Mouse (Mus musculus) monocyte, adult 5-6 weeks (primary cell): Measurements from ENCODE around the gene Lsamp. TPM values are rescaled to one million over a fixed set of nuclear protein-coding genes. Genes with fewer than 3 reads are reported as not detected.

Experiments used
- ATAC-seq: fragments of 153-309, 156-312 bp; replicated peaks from 2 replicates; pipeline ENCODE4 v1.8.0; 2017; ENCODE audit warnings: mild to moderate bottlenecking; ENCODE audit not compliant: low TSS enrichment, insufficient number of reproducible peaks, severe bottlenecking, poor library complexity, low FRiP score
- total RNA-seq: library from RNA; stranded (forward); fragments of 200-1000, 200-491, 200-594 nt; gene quantifications from 3 replicates; pipeline ENCODE4 v1.2.3, GENCODE M21; 2017

Lsamp gene
- total RNA-seq, 1 experiment from 2014 or later, result not detected

DNA sequence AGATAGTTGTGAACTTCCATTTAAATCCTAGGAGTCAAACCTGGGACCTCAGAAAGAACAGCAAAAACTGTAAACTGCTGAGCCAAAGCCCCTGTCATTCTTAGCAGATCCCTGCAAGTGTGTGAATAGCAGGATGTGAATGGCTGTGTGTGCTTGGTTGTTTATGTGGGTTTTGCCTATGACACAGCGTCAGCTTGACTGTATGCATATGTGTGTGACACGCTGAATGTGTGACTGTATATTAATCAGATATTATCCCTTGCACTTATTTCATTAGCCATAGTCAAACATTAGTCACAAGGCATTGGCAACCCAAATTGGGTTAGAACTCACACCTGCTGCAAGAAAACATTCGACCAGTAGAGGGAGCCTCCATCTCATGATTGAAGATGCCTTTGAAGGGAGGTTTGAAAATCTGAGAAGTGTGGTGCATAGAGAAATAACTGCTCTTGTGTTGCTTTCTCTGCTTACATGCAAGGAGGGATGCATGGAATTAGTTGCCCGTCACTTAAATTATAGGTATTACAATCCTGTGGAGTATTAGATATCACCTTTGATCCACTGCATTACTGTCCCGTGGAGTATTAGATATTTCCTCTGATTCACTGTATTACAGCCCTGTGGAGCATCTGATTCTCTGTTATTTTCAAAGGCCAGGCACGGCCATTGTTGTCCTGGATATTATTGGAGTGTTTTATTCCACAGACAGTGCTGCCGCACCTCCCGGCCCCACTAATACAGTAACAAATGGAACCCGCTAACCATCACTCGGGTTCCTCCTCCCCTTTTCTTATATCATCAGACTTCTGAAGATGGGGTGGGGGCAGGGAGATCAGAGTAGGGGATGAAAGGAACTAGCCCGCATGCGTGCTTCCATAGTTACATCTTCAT is 1274.2 kb downstream of the Lsamp start:
- no peak for ATAC-seq

DNA sequence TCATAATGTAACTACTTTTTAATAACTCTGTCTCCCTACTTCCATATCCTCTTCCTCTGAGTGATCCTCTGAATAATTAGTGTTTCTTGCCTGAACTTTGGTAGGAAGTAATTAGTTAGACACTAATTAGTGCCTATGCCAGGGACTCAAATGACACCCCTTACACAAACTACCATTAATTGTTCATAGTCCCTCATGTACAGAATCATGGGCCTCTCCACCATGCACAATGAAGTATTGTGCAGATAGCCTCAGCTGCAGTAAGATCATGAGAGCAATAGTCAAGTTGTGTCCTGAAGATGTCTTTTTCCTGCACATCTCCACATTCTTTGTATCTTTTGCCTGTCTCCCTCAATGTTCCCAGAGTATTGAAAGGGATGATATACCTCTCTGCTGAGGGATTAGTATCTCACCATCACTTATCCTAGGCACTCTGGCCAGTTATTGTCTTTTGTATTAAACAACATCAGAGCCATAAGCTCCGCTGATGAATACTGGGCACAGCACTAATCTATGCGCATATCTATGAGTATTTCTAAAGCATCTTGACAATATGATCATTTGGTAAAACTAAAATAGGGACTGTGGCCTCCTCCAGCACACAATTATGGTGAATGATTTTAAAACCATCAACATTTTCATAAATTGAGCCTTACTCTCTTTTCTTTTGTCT is 1292.0 kb downstream of the Lsamp start:
- ATAC-seq, result no peak

DNA sequence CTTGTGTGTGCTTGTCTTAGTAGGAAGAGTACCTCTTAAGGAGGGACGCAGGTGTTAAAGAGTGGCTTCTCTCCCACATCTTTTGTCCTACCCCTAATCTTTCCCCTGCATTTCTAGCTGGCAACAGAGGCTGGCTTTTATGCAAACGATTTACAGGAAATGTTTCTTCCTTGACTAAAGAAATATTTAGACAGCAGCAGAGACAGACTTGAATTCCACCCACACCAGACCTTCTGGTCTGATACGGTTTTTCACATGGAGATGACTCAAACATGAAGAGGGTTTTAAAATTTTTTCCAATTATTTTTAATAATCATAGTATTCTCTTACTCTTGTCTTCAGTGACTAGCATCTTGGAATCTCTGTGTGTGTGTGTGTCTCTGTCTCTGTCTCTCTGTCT is 1333.8 kb downstream of the Lsamp start:
- ATAC-seq, result no peak

DNA sequence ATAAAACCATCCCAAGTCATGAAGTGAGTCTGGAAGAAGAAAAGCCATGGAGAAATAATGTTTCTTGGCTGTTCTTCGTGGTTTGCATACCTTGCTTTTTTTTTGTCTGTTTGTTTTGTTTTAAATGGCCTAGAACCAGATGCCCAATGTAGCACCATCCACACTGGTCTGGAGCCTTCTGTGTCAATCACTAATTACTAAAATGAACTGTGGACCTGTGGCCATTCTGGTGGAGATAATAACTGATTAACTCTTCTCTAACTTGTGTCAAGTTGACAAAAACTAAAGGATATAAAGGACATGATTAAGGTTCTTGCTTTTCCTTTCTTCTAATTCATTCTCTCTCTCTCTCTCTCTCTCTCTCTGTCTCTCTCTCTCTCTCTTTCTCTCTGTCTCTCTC is 1359.3 kb downstream of the Lsamp start:
- no peak for ATAC-seq

DNA sequence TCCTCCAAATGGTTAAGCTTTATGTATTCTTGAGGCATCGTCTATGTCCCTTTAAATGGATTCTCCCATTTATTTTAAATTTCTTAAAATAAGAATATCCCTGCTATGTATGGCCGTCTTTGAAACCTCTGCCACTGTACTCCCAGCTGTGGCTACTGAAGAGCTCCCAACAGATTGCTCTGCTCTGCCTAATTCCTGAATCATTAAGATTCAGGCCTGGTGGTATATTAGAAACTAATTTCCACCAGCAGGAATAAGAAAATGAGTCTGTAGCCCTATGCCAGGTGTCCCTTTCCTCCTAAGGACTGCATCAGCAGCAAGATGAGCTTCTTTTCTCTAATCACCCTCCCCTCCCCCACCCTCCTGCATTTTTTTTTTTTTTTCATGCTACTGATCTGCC is 1381.0 kb downstream of the Lsamp start:
- ATAC-seq, result no peak

DNA sequence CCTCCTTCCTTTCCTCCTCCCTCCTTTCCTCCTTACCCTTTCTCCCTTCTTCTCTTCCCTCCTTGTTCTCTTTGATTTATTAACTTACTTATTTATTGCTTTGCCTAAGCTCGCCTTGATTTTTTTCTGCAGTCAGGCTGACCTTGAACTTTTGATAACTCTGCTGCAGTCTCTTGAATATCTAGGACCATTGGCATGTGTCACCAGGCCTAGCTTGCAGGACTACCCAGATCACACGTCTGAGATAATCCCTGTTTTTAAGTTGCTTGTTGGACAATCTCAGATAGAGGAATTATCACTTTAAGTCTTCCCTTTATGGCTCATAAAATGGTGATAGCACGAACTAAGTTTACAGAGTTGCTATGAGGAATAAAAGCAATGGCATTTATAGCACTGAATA is 1399.5 kb downstream of the Lsamp start:
- ATAC-seq, result no peak

DNA sequence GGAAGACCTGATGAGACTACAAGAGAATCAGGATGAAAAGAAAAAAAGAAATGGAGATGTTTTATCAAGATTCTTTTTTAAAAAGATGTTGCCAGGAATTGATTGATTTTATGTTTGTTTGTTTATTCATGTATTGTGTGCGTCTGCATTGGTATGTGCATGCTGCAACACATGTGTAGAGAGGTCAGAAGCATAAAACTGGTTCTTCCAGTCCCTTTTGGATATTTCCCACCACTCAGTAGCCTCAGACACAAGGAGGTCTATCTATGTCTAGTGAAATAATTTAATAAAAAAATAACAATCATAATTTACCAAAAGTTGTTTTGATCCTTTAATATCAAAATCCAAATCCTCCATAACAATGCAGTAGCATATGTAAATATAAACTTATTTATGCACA is 1400.1 kb downstream of the Lsamp start:
- no peak for ATAC-seq

DNA sequence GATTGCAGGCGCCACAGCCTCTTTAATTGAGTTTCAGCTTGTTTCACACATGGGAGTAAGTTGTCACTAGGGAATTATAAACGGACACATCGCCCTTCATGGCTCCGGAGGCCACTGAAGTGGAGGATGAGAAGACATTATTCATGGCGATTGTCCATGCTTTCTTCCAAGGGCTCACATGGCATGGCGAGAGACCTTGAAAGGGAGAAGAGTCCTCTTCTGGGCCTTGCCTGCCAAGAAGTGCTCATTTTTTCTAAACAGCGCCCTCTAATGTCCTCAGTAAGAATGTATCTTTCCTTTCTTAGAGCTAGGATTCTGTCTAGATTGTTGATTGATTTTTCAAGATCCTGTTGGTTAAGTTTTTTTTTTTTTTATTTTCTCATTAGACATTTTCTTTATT is 1424.7 kb downstream of the Lsamp start:
- no peak for ATAC-seq

DNA sequence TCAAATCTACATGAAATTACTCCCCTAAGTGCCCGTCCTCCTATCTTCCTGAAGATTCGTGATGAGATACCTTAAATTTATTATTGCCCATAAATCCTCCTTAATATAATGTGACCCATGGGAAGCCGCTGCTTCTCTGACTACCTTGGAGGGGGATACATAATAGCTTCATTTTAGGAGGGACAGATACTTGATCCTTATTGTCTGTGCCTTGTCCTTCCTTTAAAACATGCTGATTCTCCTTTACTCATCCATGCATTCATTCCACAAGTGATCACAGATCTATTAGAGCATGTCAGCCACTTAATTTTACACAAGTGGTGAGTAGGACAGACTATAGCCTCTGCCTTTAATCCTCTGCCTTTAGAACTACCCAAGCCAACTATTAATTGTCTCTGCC is 1426.5 kb downstream of the Lsamp start:
- no peak for ATAC-seq

DNA sequence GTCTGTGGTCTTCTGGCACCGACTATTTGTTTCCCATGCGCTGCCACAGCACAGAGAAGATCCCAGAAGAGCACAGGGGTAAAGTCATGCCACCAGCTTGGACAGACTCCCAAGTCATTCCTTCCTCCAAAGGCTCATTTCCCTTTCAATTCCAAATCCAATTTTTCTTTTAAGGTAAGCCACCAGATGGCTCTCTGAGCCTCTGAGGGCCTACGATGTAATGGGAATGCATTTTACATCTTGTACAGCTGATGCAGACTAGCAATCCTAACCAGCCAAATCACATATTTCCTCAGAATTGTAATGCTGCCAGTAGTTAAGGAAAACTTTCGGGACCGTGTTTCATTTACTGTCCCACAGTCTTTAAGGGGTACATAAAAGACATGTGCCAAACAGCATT is 1433.2 kb downstream of the Lsamp start:
- no peak for ATAC-seq

DNA sequence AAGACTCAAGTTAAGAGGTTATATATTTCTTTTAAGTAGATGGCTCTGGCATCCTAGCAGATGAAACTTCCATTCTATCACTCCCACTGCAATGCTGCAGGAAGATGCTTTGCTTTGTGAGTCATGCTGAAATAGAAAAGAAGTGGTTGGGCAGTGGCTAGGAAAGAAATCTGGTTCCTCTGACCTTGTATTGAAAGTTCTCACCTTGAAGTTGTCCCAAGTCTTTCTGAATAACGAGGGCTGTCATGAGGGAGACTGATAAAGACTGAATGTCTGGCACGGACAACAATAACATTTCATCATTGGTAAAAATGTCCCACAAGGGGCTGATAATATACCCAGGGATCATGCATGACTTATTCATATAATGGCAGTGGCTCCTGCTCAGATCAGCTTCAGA is 1483.2 kb downstream of the Lsamp start:
- no peak for ATAC-seq

DNA sequence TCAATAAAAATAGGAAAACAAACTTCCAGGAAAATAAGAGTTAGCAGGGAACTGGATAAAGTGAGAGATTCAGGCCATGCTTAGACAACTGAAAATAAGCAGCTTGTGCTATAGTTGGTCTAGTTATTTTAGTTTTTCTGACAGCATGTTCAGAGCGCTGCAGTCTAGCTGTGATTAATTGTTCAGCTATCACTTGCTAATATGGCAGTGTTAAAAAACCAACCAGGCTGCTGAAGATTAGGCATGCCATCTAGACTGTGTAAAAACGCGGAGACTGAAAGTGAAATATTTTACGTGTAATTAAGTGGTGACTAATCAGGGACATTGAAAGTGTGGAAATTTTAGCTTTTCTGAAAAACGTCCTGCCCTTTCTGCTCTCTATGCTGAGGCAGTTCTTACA is 1494.5 kb downstream of the Lsamp start:
- no peak for ATAC-seq

DNA sequence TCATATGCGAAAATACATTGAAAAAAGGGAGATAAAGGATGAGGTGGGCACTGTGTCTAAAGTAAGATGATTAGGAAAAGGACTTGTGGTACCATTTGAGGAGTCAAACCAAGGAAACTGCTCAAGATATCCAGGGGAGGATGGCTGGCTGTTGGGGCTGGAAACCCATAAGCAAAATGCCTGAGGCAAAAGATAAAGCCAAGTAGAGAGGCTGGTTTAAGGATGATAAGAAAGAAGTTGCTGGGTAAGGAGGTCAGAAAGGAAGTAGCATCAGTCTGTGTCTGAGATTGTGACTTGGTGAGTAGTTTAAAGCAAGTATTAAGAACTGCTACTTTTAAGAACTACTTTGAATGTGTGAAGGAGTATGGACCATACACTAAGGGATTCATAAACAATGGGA is 1497.7 kb downstream of the Lsamp start:
- no peak for ATAC-seq

DNA sequence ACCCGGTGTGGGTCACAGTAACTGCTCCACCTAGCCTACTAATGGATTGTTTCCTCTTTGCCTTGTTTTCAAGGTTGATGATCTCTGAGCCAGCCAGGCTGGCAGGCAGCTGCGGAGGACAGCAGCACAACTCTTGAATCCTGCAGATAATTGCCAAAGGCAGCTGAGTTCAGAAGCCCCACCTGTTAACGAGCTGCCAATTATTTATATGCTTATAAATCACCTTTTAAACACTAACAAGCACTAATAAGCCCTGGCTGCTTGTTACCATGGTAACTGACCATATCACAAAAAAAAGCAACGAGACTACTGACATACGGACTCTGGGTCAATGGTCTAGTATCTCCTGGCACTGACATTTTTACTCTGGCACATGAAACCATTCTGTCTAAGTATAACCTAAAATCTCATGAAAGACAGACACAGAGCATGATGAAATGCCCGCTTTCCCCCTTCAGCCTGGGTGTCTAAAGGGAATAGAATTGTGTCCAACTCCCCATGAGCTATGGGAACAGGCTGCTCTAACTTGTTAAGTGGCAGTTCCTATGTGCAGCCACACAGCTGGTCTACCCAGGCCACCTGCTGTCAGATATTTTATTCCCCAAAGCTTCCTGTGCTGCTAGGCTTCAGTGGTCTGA is 1526.9 kb downstream of the Lsamp start:
- no peak for ATAC-seq

DNA sequence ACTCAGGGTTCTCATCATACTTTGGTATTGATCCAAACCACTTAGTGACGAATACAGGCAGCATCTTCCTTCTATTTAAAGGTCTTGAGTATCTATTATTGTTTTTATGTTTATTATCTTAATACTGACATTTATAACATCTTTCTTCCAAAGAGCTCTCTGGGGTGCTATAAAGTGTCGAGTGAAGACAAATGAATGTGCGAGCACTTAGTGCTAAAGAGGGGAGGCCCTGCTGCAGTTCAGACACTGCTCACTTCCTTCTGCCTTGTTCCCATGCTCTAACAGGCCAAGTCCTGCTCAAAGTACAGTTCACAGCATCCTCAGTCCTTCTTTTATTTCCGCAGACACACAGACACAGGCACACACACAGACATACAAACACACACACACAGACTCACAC is 1537.4 kb downstream of the Lsamp start:
- no peak for ATAC-seq

DNA sequence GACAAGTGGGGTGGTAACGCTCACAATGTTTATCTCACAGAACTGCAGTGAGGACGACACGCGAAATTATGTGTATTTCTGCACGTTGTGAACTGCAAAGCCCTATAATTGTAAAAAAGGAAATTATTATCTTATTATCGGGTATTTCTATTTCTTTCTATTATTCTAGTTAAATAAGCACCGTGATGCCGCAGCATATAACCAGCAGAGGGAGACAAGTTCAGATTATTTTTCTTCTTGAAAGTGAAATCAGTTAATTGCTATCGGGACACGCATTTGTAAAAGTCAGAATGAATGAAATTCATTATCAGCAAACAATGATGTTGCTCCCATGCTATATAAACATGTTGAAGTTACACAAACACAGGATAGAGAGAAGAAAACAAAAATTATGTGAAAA is 1540.1 kb downstream of the Lsamp start:
- no peak for ATAC-seq

DNA sequence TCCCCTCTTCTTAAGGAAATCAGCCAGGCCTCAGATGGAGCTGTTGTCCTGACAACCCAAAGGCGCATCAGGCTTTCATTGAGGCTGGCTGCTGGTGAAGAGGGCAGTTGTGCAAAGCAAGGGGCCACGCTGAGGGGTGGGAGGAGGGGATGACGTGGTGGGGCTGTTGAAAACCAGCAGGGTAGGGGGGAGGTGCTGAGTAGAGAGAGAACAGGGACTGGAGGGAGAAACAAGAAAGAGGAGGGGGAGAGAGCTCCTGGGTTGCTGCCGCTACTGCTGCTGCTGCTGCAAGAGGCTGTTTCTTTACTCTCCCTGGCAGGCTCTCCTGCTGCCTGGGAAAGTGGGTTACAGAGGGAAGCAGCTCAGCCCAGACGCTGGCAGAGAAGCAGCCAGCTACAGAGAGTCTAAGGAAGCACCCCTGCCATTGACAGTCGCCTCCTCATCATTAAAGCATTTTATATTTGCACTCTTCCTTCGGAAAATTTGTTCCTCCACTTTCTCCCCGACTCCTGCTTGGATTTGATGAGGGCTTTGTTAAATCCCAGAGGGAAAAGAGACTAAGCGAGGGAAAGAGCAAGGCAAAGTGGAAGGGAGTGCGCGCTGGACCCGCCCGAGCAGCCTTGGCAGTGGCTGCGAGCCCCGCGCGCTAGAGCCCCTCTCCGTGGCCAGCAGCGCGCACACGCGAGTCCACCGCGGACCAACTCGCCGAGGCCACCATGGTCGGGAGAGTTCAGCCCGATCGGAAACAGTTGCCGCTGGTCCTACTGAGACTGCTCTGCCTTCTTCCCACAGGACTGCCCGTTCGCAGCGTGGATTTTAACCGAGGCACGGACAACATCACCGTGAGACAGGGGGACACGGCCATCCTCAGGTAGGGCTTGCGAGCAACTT is 1548.7 kb downstream of the Lsamp start:
- ATAC-seq, result no peak

DNA sequence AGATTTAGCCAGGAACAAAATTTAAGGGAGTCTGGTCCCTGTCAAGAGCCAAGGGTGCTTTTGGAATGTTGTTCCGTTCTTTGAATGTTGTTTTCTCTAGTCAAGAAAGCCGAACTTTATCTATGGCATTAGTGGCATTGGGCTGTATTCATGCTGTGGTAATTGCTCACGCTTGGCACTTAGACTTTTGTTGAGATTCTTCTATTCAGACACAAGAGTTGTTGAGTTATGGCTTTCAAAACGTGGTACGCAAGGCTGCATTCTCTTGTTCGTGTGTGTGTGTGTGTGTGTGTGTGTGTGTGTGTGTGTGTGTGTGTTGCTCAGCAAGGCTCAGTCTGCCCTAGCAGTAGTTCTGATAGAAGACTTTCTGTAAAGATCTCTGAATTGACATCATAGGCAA is 1549.5 kb downstream of the Lsamp start:
- no peak for ATAC-seq

DNA sequence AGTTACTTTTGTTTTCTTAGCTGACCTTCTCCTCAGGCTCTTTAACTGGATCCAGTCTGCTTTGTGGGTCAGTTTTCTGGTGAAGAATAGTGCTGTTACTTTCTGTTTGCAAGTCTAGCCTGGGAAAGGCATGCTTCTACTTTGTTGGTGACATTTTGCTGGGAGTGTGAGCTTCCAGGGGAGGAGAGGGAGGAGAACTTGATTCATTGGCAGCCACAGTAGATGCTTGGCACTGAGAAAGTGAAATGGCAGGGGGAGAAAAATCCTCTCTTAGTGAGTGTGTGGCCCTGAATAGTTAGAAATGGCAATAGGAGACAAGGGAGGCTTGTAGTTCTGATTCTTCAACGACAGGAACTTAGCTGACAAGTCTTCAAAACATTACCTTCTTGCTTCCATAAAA is 1551.6 kb downstream of the Lsamp start:
- no peak for ATAC-seq
